Mouse (Mus musculus) G1E (cell line): ENCODE results near the gene Uspl1. TPM values are rescaled to one million over a fixed set of nuclear protein-coding genes. Genes with fewer than 3 reads are reported as not detected.

Experiments
- ATAC-seq: 2 replicates; pipeline ENCODE4 v1.8.0; 2016; ENCODE audit warnings: mild to moderate bottlenecking; ENCODE audit not compliant: insufficient number of reproducible peaks, poor library complexity, low FRiP score, severe bottlenecking; ENCODE audit errors: extremely low read depth
- DNase-seq: peaks from one replicate; pipeline ENCODE4 v3.0.0; 2012; ENCODE audit warnings: low spot score
- H3K27me3 ChIP-seq: 2 replicates; pipeline ENCODE4 v1.6.1; 2012; ENCODE audit warnings: mild to moderate bottlenecking, low read length, inconsistent platforms; ENCODE audit not compliant: insufficient read depth
- H3K36me3 ChIP-seq: replicated peaks from 2 replicates; pipeline ENCODE3; 2012; ENCODE audit warnings: mild to moderate bottlenecking, inconsistent platforms
- H3K4me1 ChIP-seq: 2 replicates; pipeline ENCODE4 v1.6.1; 2012; ENCODE audit warnings: low read depth, low read length, inconsistent platforms, mixed read lengths; ENCODE audit not compliant: insufficient read depth
- H3K4me3 ChIP-seq: 2 replicates; pipeline ENCODE4 v1.5.1; 2012; ENCODE audit warnings: low read depth, mild to moderate bottlenecking, inconsistent platforms, low read length, moderate library complexity, mixed read lengths
- H3K9me3 ChIP-seq: replicated peaks from 2 replicates; pipeline ENCODE4 v1.6.1; 2012; ENCODE audit warnings: inconsistent platforms
- CTCF ChIP-seq: IDR thresholded peaks from 2 replicates; pipeline ENCODE4 v1.5.1; 2012; ENCODE audit warnings: low read depth, low read length, inconsistent platforms, mixed read lengths
- GATA1 ChIP-seq: IDR thresholded peaks from 2 replicates; pipeline ENCODE4 v1.6.1; 2012; ENCODE audit warnings: borderline replicate concordance, low read length, inconsistent platforms, mixed read lengths
- GATA2 ChIP-seq: IDR thresholded peaks from 2 replicates; pipeline ENCODE4 v1.6.1; 2012; ENCODE audit warnings: low read depth, low read length, inconsistent platforms, borderline replicate concordance
- POLR2AphosphoS5 ChIP-seq: IDR thresholded peaks from 2 replicates; pipeline ENCODE4 v1.6.1; 2012; ENCODE audit warnings: low read depth, low read length, inconsistent platforms; ENCODE audit not compliant: insufficient replicate concordance
- TAL1 ChIP-seq: conservative IDR thresholded peaks from 2 replicates; pipeline ENCODE4 v1.6.1; 2012; ENCODE audit warnings: low read depth, low read length, inconsistent platforms, mixed read lengths
- polyA plus RNA-seq: library from polyadenylated mRNA; stranded (reverse); fragments of >175 nt; gene quantifications from 2 replicates; pipeline ENCODE4 v1.2.3, GENCODE M21; 2012
- total RNA-seq, 2 experiments: library from RNA; stranded (forward) in 1 of 2; stranded (reverse) in 1 of 2; fragments of 200-1000 nt in 1 of 2; fragments of >200 nt in 1 of 2; fragmentation: Nextera tagmentation in 1 of 2; gene quantifications; 2 replicates each; pipeline ENCODE4 v1.2.3; 2014 to 2017

The Uspl1 gene
- total and polyA plus RNA-seq, 3 experiments, result 4.9 to 115 (median 69.2) TPM

GRCm38 (mm10) chr5:149174527-149174926 lies 9.6 kb upstream of the Uspl1 start:
- DNase-seq (no peak), ATAC-seq (no peak)
- Histone ChIP-seq H3K27me3 (no peaks in the 10 kb centered on the region; the same call in 1 of the 2 replicates), H3K36me3 (peaks cover 11% of the 10 kb centered on the region), H3K9me3 (no peaks in the 10 kb centered on the region), H3K4me3 (no peak overlapping the region), H3K4me1 (peaks cover 3% of the 10 kb centered on the region; the same call in 1 of the 2 replicates)
- TF ChIP-seq GATA1 (no peak), POLR2AphosphoS5 (no peak), CTCF (no peak), TAL1 (no peak), GATA2 (no peak)

DNA sequence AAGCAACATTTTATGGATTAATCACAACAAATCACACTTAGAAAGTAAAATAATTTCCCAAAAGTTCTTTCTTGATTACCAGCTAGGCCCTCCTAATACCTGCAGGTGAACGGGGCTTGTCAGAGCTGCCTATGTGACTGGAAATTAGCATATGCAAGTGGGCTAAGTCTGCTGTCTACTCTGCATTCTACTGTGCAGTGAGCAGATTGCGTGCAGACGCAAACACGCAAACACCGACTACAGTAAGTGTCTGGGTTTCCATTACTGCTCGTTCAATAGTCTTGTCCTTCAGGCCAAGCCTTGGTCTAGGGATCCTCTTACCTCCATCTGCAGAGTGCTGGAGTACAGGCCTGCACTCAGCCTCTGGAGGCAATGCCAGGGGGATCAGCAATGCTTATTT lies 8.4 kb upstream of the Uspl1 start:
- TF ChIP-seq GATA1 (no peak), GATA2 (no peak), CTCF (no peak), POLR2AphosphoS5 (no peak), TAL1 (no peak)
- Histone ChIP-seq H3K4me1 (peaks cover 3% of the 10 kb centered on the region; the same call in 1 of the 2 replicates), H3K9me3 (no peaks in the 10 kb centered on the region), H3K36me3 (peaks cover 20% of the 10 kb centered on the region), H3K4me3 (no peak overlapping the region), H3K27me3 (no peaks in the 10 kb centered on the region; the same call in 1 of the 2 replicates)
- DNase-seq (no peak), ATAC-seq (no peak)

DNA sequence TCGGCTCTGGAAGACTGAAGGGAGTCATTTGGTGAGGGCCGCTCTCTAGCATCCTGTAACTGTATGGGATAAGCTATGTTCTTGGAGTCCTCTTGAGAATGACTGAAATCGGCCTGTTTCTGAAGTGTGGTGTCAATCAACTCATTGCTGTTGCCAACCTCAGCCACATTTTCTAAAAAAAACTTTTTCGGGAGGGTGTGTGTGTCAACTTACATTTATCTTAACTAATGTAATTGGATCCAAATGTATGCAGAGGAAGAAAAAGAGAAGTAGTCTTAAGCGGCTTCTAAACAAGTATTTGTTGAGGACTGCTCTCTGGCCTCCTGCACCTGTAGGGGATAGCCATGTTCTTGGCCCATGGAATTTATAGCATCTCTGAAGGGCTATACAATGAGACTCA lies 6.1 kb upstream of the Uspl1 start:
- no peak for DNase-seq

DNA sequence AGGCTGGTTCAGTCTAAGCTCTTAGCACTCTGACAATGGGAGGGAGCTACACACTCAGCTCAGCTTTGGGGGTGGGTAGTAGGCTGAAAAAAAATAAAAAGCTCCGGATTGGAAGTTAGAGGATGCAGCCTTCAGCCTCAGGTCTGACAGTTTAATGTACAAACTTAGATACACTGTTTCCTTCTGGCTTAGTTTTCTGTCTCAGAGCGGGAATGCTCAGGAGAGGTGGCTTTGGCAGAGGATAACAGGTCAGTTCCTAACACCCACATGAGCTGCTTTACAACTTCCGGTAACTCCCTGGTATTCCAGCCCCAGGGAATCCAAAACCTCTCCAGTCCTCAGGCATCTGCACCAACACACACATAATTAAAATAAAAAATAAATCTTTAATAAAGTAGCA lies 4.3 kb upstream of the Uspl1 start:
- Histone ChIP-seq H3K4me3 (no peak overlapping the region), H3K36me3 (peaks cover 25% of the 10 kb centered on the region), H3K9me3 (no peaks in the 10 kb centered on the region), H3K27me3 (no peaks in the 10 kb centered on the region), H3K4me1 (peaks cover 8% of the 10 kb centered on the region)
- no peak for ATAC-seq
- no peak for TF ChIP-seq POLR2AphosphoS5
- TF ChIP-seq CTCF, result no peak
- no peak for TF ChIP-seq GATA2
- TF ChIP-seq TAL1, result no peak
- no peak for TF ChIP-seq GATA1
- no peak for DNase-seq

More for the DNA sequence above, 6.1 kb upstream of the Uspl1 start:
- TF ChIP-seq GATA1 (no peak), TAL1 (no peak), CTCF (no peak), GATA2 (no peak), POLR2AphosphoS5 (no peak)
- H3K4me3 ChIP-seq, result no peak overlapping the region
- peaks cover 25% of the 10 kb centered on the region for H3K36me3 ChIP-seq
- no peaks in the 10 kb centered on the region for H3K27me3 ChIP-seq
- H3K4me1 ChIP-seq, result peaks cover 8% of the 10 kb centered on the region
- no peak for ATAC-seq
- H3K9me3 ChIP-seq, result no peaks in the 10 kb centered on the region

GRCm38 (mm10) chr5:149182186-149182870 lies 1.8 kb upstream of the Uspl1 start:
- H3K36me3 ChIP-seq, result peaks cover 33% of the 10 kb centered on the region

GRCm38 (mm10) chr5:149183122-149183521 lies 1.0 kb upstream of the Uspl1 start:
- H3K36me3 ChIP-seq, result peaks cover 34% of the 10 kb centered on the region
- DNase-seq (no peak), ATAC-seq (no peak)

More at GRCm38 (mm10) chr5:149182186-149182870, 1.8 kb upstream of the Uspl1 start:
- Histone ChIP-seq H3K27me3 (no peaks in the 10 kb centered on the region), H3K9me3 (no peaks in the 10 kb centered on the region), H3K4me1 (peaks cover 23% of the 10 kb centered on the region), H3K4me3 (no peak overlapping the region; the same call in 1 of the 2 replicates)
- DNase-seq (no peak), ATAC-seq (no peak)
- TF ChIP-seq GATA2 (no peak), GATA1 (no peak), TAL1 (no peak), CTCF (no peak)

More at GRCm38 (mm10) chr5:149183122-149183521, 1.0 kb upstream of the Uspl1 start:
- H3K27me3 ChIP-seq, result no peaks in the 10 kb centered on the region
- H3K4me1 ChIP-seq, result peaks cover 23% of the 10 kb centered on the region
- TF ChIP-seq CTCF (no peak), GATA2 (no peak), POLR2AphosphoS5 (no peak), TAL1 (no peak), GATA1 (no peak)
- H3K4me3 ChIP-seq, result peak overlapping the region; percentile 79
- no peaks in the 10 kb centered on the region for H3K9me3 ChIP-seq
